Mouse (Mus musculus): ENCODE data around the gene Tnnc2.

GRCm38 (mm10) chr2:164787779-164788178 is 8.0 kb upstream of the Tnnc2 start:
- TF ChIP-seq POLR2A (IDR thresholded peaks at IDR 0.05; ENCODE audit: control insufficient read depth, low read depth, low read length) (no peak), CTCF (IDR thresholded peaks at IDR 0.05; ENCODE audit: control insufficient read depth, insufficient read depth, insufficient replicate concordance, low read depth, low read length) (no peak)

Measured in testis, adult 2 months (tissue).